Comparison of ENCODE assay signal across 22 mouse cellular contexts in genomic region chr11:44638193-44638754, GRCm38 (mm10). TPM values are rescaled to one million over a fixed set of nuclear protein-coding genes. Genes with fewer than 3 reads are reported as not detected.
A peak's percentile ranks its signal among the peaks of the same experiment; 100 is the strongest.
DNase-seq lines count a peak whose midpoint lies in the region; ATAC-seq lines count a peak whose summit lies in the region.
"Had no signal": no experiment of that assay in that cellular context is flagged by ENCODE, and none has a peak within 500 bp of the region (broad histone marks: within the 10 kb centered on the region; RNA-seq: fewer than 3 reads in every experiment).

No protein-coding gene starts in this region.

- H3K9ac ChIP-seq in kidney, embryonic 15.5 days = no peak overlapping the region
- H3K9ac ChIP-seq: forebrain, embryonic 15.5 days; heart, embryonic 12.5 days had no signal

- no peaks in the 10 kb centered on the region for H3K27me3 ChIP-seq in kidney, embryonic 15.5 days
- H3K27me3 ChIP-seq: heart, embryonic 12.5 days had no signal

- H3K36me3 ChIP-seq in kidney, embryonic 15.5 days = no peaks in the 10 kb centered on the region
- H3K36me3 ChIP-seq: forebrain, embryonic 15.5 days; heart, embryonic 12.5 days had no signal

- WGBS in kidney, embryonic 15.5 days = 16% methylated on average over 4 of the region's 4 CpGs

- no peak overlapping the region for H3K4me2 ChIP-seq in kidney, embryonic 15.5 days
- H3K4me2 ChIP-seq: forebrain, embryonic 15.5 days; heart, embryonic 12.5 days; midbrain, embryonic 11.5 days had no signal

- H3K27ac ChIP-seq in kidney, embryonic 15.5 days = no peak overlapping the region
- H3K27ac ChIP-seq: embryonic facial prominence, embryonic 10.5 days; forebrain, embryonic 15.5 days; hindbrain, embryonic 10.5 days; left cerebral cortex, adult 2 months; macrophage had no signal

- ATAC-seq in kidney, embryonic 15.5 days (replicated peaks; ENCODE audit: low FRiP score) = peak; percentile 54; the same call in 1 of the 2 replicates
- ATAC-seq: CD4-positive, CD25-positive, alpha-beta regulatory T cell, adult 4 months; forebrain, embryonic 15.5 days had no signal

- peak; percentile 66 for DNase-seq in cerebellum, adult 11-12 months
- no peak for DNase-seq in cerebellum, postnatal 4 days (ENCODE audit: low spot score in 2 of 2)
- DNase-seq in kidney, adult 8-10 months = no peak
- DNase-seq in brain, adult 2 months (ENCODE audit: low read depth, low spot score) = peak; percentile 69
- DNase-seq in cerebellum, postnatal 14 days = peak; percentile 21 to 43
- DNase-seq in frontal cortex, postnatal 36 days (ENCODE audit: low spot score in 2 of 2) = no peak
- no peak for DNase-seq in urinary bladder, postnatal 14 days (ENCODE audit: low spot score)
- DNase-seq: adrenal gland, postnatal 25 days; gastrocnemius, postnatal 10 days; heart, postnatal 10 days; kidney, adult 18-20 months; right cerebral cortex, postnatal 14 days; spleen, adult 18-20 months had no signal

- H3K4me3 ChIP-seq in kidney, embryonic 15.5 days (replicated peaks) = no peak overlapping the region
- H3K4me3 ChIP-seq: embryonic facial prominence, embryonic 10.5 days; forebrain, embryonic 15.5 days; heart, embryonic 12.5 days; hindbrain, embryonic 10.5 days; left cerebral cortex, adult 2 months had no signal

- no peaks in the 10 kb centered on the region for H3K9me3 ChIP-seq in kidney, embryonic 15.5 days (replicated peaks)
- H3K9me3 ChIP-seq: embryonic facial prominence, embryonic 10.5 days; forebrain, embryonic 15.5 days; heart, embryonic 12.5 days; hindbrain, embryonic 10.5 days had no signal

- peaks cover 6% of the 10 kb centered on the region; the same call in 1 of the 2 replicates for H3K4me1 ChIP-seq in kidney, embryonic 15.5 days
- H3K4me1 ChIP-seq: heart, embryonic 12.5 days had no signal

RNA-seq across cellular contexts. Expression of gene Ebf1, which starts 21.2 kb away (rescaled TPM):
- polyA plus RNA-seq in kidney, embryonic 15.5 days (2015; fragmentation: Nextera tagmentation; extraction: Ambion mirVana) = 22.8 and 24.1 TPM in 2 replicates

Comparison
In these comparisons a context has a peak if more than half of its experiments do, and no peak if none do; other contexts are left out.
1. DNase-seq: peak in cerebellum, adult 11-12 months (single experiment), brain, adult 2 months (single experiment) and cerebellum, postnatal 14 days (2 of 2); none in cerebellum, postnatal 4 days (0 of 2), kidney, adult 8-10 months (0 of 2), frontal cortex, postnatal 36 days (0 of 2) and urinary bladder, postnatal 14 days (single experiment).